Mouse (Mus musculus) midbrain, embryonic 12.5 days (tissue): ENCODE data around the gene Kcnk3. TPM values are rescaled to one million over a fixed set of nuclear protein-coding genes. Genes with fewer than 3 reads are reported as not detected.

ENCODE experiments used
- ATAC-seq: fragments of 200-750 bp; cut with Nextera tagmentation; 2 replicates; pipeline ENCODE4 v1.8.0; 2017; ENCODE audit warnings: low read depth, moderate TSS enrichment, moderate library complexity; ENCODE audit not compliant: low FRiP score
- H3K27ac ChIP-seq: fragments of 300-500 bp; sonication (generic); replicated peaks from 2 replicates; pipeline ENCODE4 v1.5.1; 2016; ENCODE audit warnings: mild to moderate bottlenecking
- H3K27me3 ChIP-seq: fragments of 300-500 bp; sonication (generic); 2 replicates; pipeline ENCODE4 v1.6.1; 2016; ENCODE audit warnings: mild to moderate bottlenecking
- H3K36me3 ChIP-seq: fragments of 300-500 bp; sonication (generic); 2 replicates; pipeline ENCODE4 v1.6.1; 2016
- H3K4me1 ChIP-seq: fragments of 300-500 bp; sonication (generic); 2 replicates; pipeline ENCODE4 v1.6.1; 2016
- H3K4me2 ChIP-seq: fragments of 300-500 bp; sonication (generic); replicated peaks from 2 replicates; pipeline ENCODE4 v1.6.1; 2016; ENCODE audit warnings: mild to moderate bottlenecking, moderate library complexity
- H3K4me3 ChIP-seq: fragments of 300-500 bp; sonication (generic); 2 replicates; pipeline ENCODE4 v1.5.1; 2016; ENCODE audit warnings: mild to moderate bottlenecking
- H3K9ac ChIP-seq: fragments of 300-500 bp; sonication (generic); replicated peaks from 2 replicates; pipeline ENCODE4 v1.6.1; 2016; ENCODE audit warnings: mild to moderate bottlenecking, moderate library complexity
- H3K9me3 ChIP-seq: fragments of 300-500 bp; sonication (generic); 2 replicates; pipeline ENCODE4 v1.6.1; 2016; ENCODE audit warnings: mild to moderate bottlenecking
- WGBS: fragments of 180-500 bp; shearing (Covaris S2); methylation state at CpG from one replicate; pipeline ENCODE4 v1.1.7; 2016; 5-methylcytosine and 5-hydroxymethylcytosine counted together
- polyA plus RNA-seq: library from polyadenylated mRNA; unstranded; fragments of >200 nt; fragmentation: Nextera tagmentation; extraction: Ambion mirVana; gene quantifications from 2 replicates; pipeline ENCODE4 v1.2.1, GENCODE M21; 2016

Gene Kcnk3
- polyA plus RNA-seq, result 0.82 and 1.3 TPM in 2 replicates

GRCm38 (mm10) chr5:30587681-30588300, at the start of gene Kcnk3:
Gene Kcnk3 (plus strand): TSS chr5:30588170.
- H3K36me3 ChIP-seq, result no peaks in the 10 kb centered on the region
- peak within 1 kb of the TSS; percentile 57 for H3K4me3 ChIP-seq
- peak within 1 kb of the TSS; percentile 49 for H3K27ac ChIP-seq
- WGBS, result 0% methylated on average over 10 of the region's 54 CpGs
- peak within 1 kb of the TSS; percentile 91 for H3K4me2 ChIP-seq
- peak within 1 kb of the TSS; percentile 70 for H3K9ac ChIP-seq
- H3K4me1 ChIP-seq, result peaks cover 15% of the 10 kb centered on the region
- peaks cover 73% of the 10 kb centered on the region for H3K27me3 ChIP-seq
- peak; percentile 57 for ATAC-seq
- no peaks in the 10 kb centered on the region for H3K9me3 ChIP-seq

GRCm38 (mm10) chr5:30545698-30546097, 42.3 kb upstream of the Kcnk3 start, which contains the start of gene Cib4:
Gene Cib4 (minus strand): TSS chr5:30545836.
- no peak within 1 kb of the TSS for H3K9ac ChIP-seq
- no peak within 1 kb of the TSS for H3K4me3 ChIP-seq
- no peaks in the 10 kb centered on the region; the same call in 1 of the 2 replicates for H3K27me3 ChIP-seq
- H3K4me1 ChIP-seq, result 0 out of 2 replicates have a peak, but pooled peaks cover 2% of the 10 kb centered on the region
- no peak within 1 kb of the TSS for H3K4me2 ChIP-seq
- ATAC-seq, result no peak
- no peak within 1 kb of the TSS for H3K27ac ChIP-seq
- 47% methylated on average over 2 of the region's 2 CpGs for WGBS
- H3K36me3 ChIP-seq, result no peaks in the 10 kb centered on the region
- no peaks in the 10 kb centered on the region for H3K9me3 ChIP-seq

- Histone ChIP-seq H3K27ac (no peak overlapping the region), H3K4me1 (0 out of 2 replicates have a peak, but pooled peaks cover 2% of the 10 kb centered on the region), H3K4me2 (no peak overlapping the region), H3K36me3 (no peaks in the 10 kb centered on the region), H3K9me3 (no peaks in the 10 kb centered on the region), H3K27me3 (no peaks in the 10 kb centered on the region), H3K4me3 (no peak overlapping the region), H3K9ac (no peak overlapping the region)
- WGBS, result 66% methylated on average over 2 of the region's 2 CpGs
- ATAC-seq, result no peak
These were observed 39.3 kb upstream of the Kcnk3 start for GRCm38 (mm10) chr5:30548681-30549080.

DNA sequence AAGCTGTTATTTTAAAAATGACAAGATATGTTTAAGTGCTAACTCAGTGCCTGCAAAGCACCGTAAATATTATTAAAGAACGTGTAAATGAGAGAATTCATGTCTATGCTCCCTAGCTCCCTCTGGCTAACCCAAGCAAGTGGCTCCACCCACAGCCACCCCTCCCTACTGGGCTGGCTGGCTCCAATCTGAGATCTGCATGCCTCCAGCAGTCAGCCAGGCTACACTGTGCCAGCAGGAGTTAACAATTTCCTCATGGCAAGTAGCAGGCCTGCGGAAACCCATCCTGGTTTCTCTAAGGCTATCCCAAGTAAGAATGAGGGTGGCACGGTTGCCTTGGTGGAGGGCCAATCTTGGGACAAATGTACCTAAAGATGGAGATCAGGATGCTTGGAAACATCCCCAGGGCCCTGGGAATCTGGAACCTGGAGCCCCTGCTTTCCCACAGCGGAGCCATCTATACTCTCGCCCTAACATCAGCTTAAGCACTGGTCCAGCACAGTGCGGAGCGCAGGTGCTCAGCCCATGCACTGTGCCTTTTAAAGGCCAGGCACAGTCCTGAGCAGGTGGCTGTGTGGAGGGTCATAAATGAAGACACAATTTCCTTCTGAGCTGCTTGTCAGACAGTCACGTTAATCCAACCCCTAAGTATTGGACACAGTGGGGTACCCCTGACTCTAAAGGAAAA, 37.5 kb upstream of the Kcnk3 start:
- Histone ChIP-seq H3K9me3 (no peaks in the 10 kb centered on the region), H3K27ac (no peak overlapping the region), H3K4me3 (no peak overlapping the region), H3K4me1 (0 out of 2 replicates have a peak, but pooled peaks cover 2% of the 10 kb centered on the region), H3K4me2 (no peak overlapping the region), H3K9ac (no peak overlapping the region), H3K27me3 (no peaks in the 10 kb centered on the region), H3K36me3 (no peaks in the 10 kb centered on the region)
- ATAC-seq, result no peak
- WGBS, result 58% methylated on average over 9 of the region's 9 CpGs

- no peaks in the 10 kb centered on the region for H3K9me3 ChIP-seq
- no peak for ATAC-seq
- no peak overlapping the region for H3K9ac ChIP-seq
- H3K27ac ChIP-seq, result no peak overlapping the region
- no peaks in the 10 kb centered on the region for H3K27me3 ChIP-seq
- no peaks in the 10 kb centered on the region for H3K36me3 ChIP-seq
- H3K4me3 ChIP-seq, result no peak overlapping the region
- WGBS, result 84% methylated on average over 8 of the region's 8 CpGs
- 0 out of 2 replicates have a peak, but pooled peaks cover 2% of the 10 kb centered on the region for H3K4me1 ChIP-seq
- no peak overlapping the region for H3K4me2 ChIP-seq
These were observed 36.8 kb upstream of the Kcnk3 start for GRCm38 (mm10) chr5:30551022-30551638.

- 88% methylated on average over 6 of the region's 6 CpGs for WGBS
- Histone ChIP-seq H3K27ac (no peak overlapping the region), H3K4me3 (no peak overlapping the region), H3K9ac (no peak overlapping the region), H3K9me3 (no peaks in the 10 kb centered on the region), H3K4me2 (no peak overlapping the region), H3K27me3 (no peaks in the 10 kb centered on the region), H3K36me3 (no peaks in the 10 kb centered on the region), H3K4me1 (0 out of 2 replicates have a peak, but pooled peaks cover 2% of the 10 kb centered on the region)
- no peak for ATAC-seq
These were observed 36.0 kb upstream of the Kcnk3 start for GRCm38 (mm10) chr5:30552006-30552405.

DNA sequence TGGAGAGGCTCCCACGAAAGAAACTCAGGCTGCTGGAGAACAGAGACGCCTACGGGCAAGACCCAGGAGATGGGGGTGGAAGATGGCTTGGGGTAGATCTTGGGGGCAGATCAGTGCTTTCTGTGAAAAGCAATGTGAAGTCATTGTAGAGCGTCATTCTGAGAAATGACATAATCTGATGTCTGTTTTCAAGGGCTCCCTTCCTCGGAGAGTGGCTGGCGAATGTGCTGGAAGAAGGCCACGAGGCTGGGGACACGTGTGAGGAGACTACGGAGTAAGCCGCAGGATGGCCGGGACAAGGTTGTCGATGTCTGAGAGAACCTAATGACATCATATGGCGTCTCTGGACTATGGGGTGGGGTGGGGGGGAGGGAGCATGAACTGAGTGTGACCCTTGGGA, 34.0 kb upstream of the Kcnk3 start:
- WGBS, result 95% methylated on average over 13 of the region's 13 CpGs
- no peak for ATAC-seq
- Histone ChIP-seq H3K36me3 (no peaks in the 10 kb centered on the region), H3K4me1 (no peaks in the 10 kb centered on the region), H3K27ac (no peak overlapping the region), H3K9me3 (no peaks in the 10 kb centered on the region), H3K4me3 (no peak overlapping the region), H3K4me2 (no peak overlapping the region), H3K27me3 (no peaks in the 10 kb centered on the region), H3K9ac (no peak overlapping the region)

DNA sequence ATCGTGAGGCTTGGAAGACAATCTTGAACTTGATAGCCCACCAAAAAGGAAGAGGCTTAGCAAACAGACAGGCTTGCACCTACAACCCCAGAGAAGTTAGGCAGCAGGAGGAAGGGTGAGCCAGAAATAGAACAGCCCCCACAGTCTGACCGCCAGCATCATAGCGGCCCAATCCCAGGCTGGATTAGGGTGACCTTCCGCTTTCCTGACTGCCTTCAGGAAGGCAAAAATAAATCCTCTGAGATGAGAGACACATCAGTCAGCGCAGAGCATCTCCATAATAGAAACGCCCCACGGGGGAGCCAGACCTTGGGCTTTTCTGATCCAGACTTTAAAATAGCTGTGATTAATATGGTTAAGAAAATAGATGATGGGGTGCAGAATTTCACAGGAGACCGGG, 33.0 kb upstream of the Kcnk3 start:
- no peak for ATAC-seq
- Histone ChIP-seq H3K4me1 (no peaks in the 10 kb centered on the region), H3K9ac (no peak overlapping the region), H3K36me3 (no peaks in the 10 kb centered on the region), H3K9me3 (no peaks in the 10 kb centered on the region), H3K27ac (no peak overlapping the region), H3K4me3 (no peak overlapping the region), H3K4me2 (no peak overlapping the region), H3K27me3 (no peaks in the 10 kb centered on the region; the same call in 1 of the 2 replicates)
- WGBS, result 73% methylated on average over 8 of the region's 8 CpGs

GRCm38 (mm10) chr5:30556284-30556683, 31.7 kb upstream of the Kcnk3 start:
- Histone ChIP-seq H3K4me1 (no peaks in the 10 kb centered on the region), H3K27ac (no peak overlapping the region), H3K9ac (no peak overlapping the region), H3K4me3 (no peak overlapping the region), H3K27me3 (no peaks in the 10 kb centered on the region; the same call in 1 of the 2 replicates), H3K36me3 (no peaks in the 10 kb centered on the region), H3K9me3 (no peaks in the 10 kb centered on the region), H3K4me2 (no peak overlapping the region)
- 87% methylated on average over 3 of the region's 3 CpGs for WGBS
- no peak for ATAC-seq

GRCm38 (mm10) chr5:30559421-30559820, 28.5 kb upstream of the Kcnk3 start:
- 89% methylated on average over 3 of the region's 3 CpGs for WGBS
- Histone ChIP-seq H3K9ac (no peak overlapping the region), H3K27me3 (no peaks in the 10 kb centered on the region; the same call in 1 of the 2 replicates), H3K4me3 (no peak overlapping the region), H3K9me3 (no peaks in the 10 kb centered on the region), H3K27ac (no peak overlapping the region), H3K4me2 (no peak overlapping the region), H3K36me3 (no peaks in the 10 kb centered on the region), H3K4me1 (no peaks in the 10 kb centered on the region)
- ATAC-seq, result no peak

- WGBS, result 35% methylated on average over 3 of the region's 3 CpGs
- Histone ChIP-seq H3K27me3 (no peaks in the 10 kb centered on the region; the same call in 1 of the 2 replicates), H3K4me2 (no peak overlapping the region), H3K9me3 (no peaks in the 10 kb centered on the region), H3K4me1 (no peaks in the 10 kb centered on the region), H3K36me3 (no peaks in the 10 kb centered on the region), H3K27ac (no peak overlapping the region), H3K4me3 (no peak overlapping the region), H3K9ac (no peak overlapping the region)
- ATAC-seq, result no peak
These were observed 27.9 kb upstream of the Kcnk3 start for GRCm38 (mm10) chr5:30559986-30560493.

- no peak for ATAC-seq
- Histone ChIP-seq H3K4me1 (no peaks in the 10 kb centered on the region), H3K9ac (no peak overlapping the region), H3K27me3 (no peaks in the 10 kb centered on the region), H3K4me3 (no peak overlapping the region), H3K36me3 (no peaks in the 10 kb centered on the region), H3K27ac (no peak overlapping the region), H3K4me2 (no peak overlapping the region), H3K9me3 (no peaks in the 10 kb centered on the region)
- WGBS, result 94% methylated on average over 1 of the region's 1 CpGs
These were observed 19.5 kb upstream of the Kcnk3 start for GRCm38 (mm10) chr5:30568479-30568878.
